Mouse (Mus musculus) bone marrow, adult 2 months (tissue): ENCODE measurements around the gene 2310050C09Rik.

Experiments
- CTCF ChIP-seq: fragments of 200-500 bp; IDR thresholded peaks from 2 replicates; pipeline ENCODE4 v1.5.1; 2011; ENCODE audit warnings: low read length, control low read depth; ENCODE audit not compliant: control insufficient read depth, insufficient read depth
- POLR2A ChIP-seq: fragments of 200-500 bp; IDR thresholded peaks from 2 replicates; pipeline ENCODE4 v1.6.1; 2011; ENCODE audit warnings: low read depth, mild to moderate bottlenecking, control low read depth, low read length, borderline replicate concordance; ENCODE audit not compliant: control insufficient read depth

GRCm38 (mm10) chr3:92903640-92904039, 33.6 kb upstream of the 2310050C09Rik start:
- TF ChIP-seq CTCF = no peak
- TF ChIP-seq POLR2A = no peak
